Mouse (Mus musculus) layer of hippocampus, adult 18-20 months (tissue): ENCODE measurements at regions not wholly inside any gene's neighbourhood (a gene's known extent, or its start where the extent isn't known, plus 50 kb on each side); places are given as distances from the start of the nearest gene placed in this dataset.

Experiments
- DNase-seq, 2 experiments: peaks; one replicate each; pipeline ENCODE4 v3.0.0; 2022; ENCODE audit warnings: low spot score in 2 of 2

GRCm38 (mm10) chr9:116241290-116241689 is 66.1 kb upstream of the Tgfbr2 start:
- no peak for DNase-seq

GRCm38 (mm10) chr9:116236836-116237235 is 61.7 kb upstream of the Tgfbr2 start:
- no peak for DNase-seq

- DNase-seq, result no peak
Observed at GRCm38 (mm10) chr9:116234170-116234569, 59.0 kb upstream of the Tgfbr2 start.

- DNase-seq, result no peak
Observed at GRCm38 (mm10) chr9:116232386-116232785, 57.2 kb upstream of the Tgfbr2 start.

GRCm38 (mm10) chr9:116231351-116232311 is 56.5 kb upstream of the Tgfbr2 start:
- no peak for DNase-seq

GRCm38 (mm10) chr9:116230346-116230745 is 55.2 kb upstream of the Tgfbr2 start:
- no peak for DNase-seq

- no peak for DNase-seq
Observed at GRCm38 (mm10) chr9:116228443-116228842, 53.3 kb upstream of the Tgfbr2 start.

GRCm38 (mm10) chr9:116227738-116228137 is 52.6 kb upstream of the Tgfbr2 start:
- no peak for DNase-seq
